Comparison of ENCODE assay signal across 9 mouse cellular contexts in genomic region chr5:44306769-44307557, GRCm38 (mm10).
DNase-seq lines count a peak whose midpoint lies in the region; ATAC-seq and TF ChIP-seq lines count a peak whose summit lies in the region.
"Had no signal": no experiment of that assay in that cellular context is flagged by ENCODE, and none has a peak within 500 bp of the region (broad histone marks: within the 10 kb centered on the region; RNA-seq: fewer than 3 reads in every experiment).

No protein-coding gene starts in this region.

- ATAC-seq in kidney, embryonic 16.5 days (ENCODE audit: low FRiP score, low TSS enrichment), result peak; percentile 73; the same call in 1 of the 2 replicates
- no peak for ATAC-seq in limb, embryonic 12.5 days (ENCODE audit: insufficient number of reproducible peaks, insufficient read depth, low FRiP score, low TSS enrichment, low read depth)
- no peak for ATAC-seq in cerebellum, adult (ENCODE audit: insufficient number of reproducible peaks, low FRiP score, low TSS enrichment)

- H3K27me3 ChIP-seq in kidney, embryonic 16.5 days (ENCODE audit: insufficient read depth, low read length), result no peaks in the 10 kb centered on the region
- peaks cover 3% of the 10 kb centered on the region; the same call in 1 of the 2 replicates for H3K27me3 ChIP-seq in limb, embryonic 12.5 days

- peaks cover 3% of the 10 kb centered on the region; the same call in 1 of the 2 replicates for H3K4me1 ChIP-seq in kidney, embryonic 16.5 days (ENCODE audit: insufficient read depth, low read length)
- H3K4me1 ChIP-seq in limb, embryonic 12.5 days (replicated peaks), result peaks cover 3% of the 10 kb centered on the region; the same call in 1 of the 2 replicates

- intact Hi-C loops in gastrocnemius, adult 2 months (cut with DNase I), result no loop called here

- no peak overlapping the region for H3K9ac ChIP-seq in kidney, embryonic 16.5 days (replicated peaks; ENCODE audit: low read length)
- no peak overlapping the region for H3K9ac ChIP-seq in limb, embryonic 12.5 days (replicated peaks)

- no peak overlapping the region for H3K4me3 ChIP-seq in kidney, embryonic 16.5 days (ENCODE audit: low read length)
- no peak overlapping the region for H3K4me3 ChIP-seq in limb, embryonic 12.5 days (replicated peaks)
- no peak overlapping the region for H3K4me3 ChIP-seq in gastrocnemius, adult 2 months

- TF ChIP-seq CTCF in gastrocnemius, adult 2 months (IDR thresholded peaks at IDR 0.05), result no peak

- H3K9me3 ChIP-seq in kidney, embryonic 16.5 days (ENCODE audit: low read length), result no peaks in the 10 kb centered on the region
- no peaks in the 10 kb centered on the region for H3K9me3 ChIP-seq in limb, embryonic 12.5 days

- no peak overlapping the region for H3K27ac ChIP-seq in kidney, embryonic 16.5 days (ENCODE audit: low read length)
- no peak overlapping the region for H3K27ac ChIP-seq in limb, embryonic 12.5 days
- no peak overlapping the region for H3K27ac ChIP-seq in gastrocnemius, adult 2 months

- 27% methylated on average over 12 of the region's 16 CpGs for WGBS in kidney, embryonic 16.5 days
- 18% methylated on average over 16 of the region's 16 CpGs for WGBS in limb, embryonic 12.5 days

- 0 out of 2 replicates have a peak overlapping the region, but pooled peaks have one; percentile 9 for H3K4me2 ChIP-seq in kidney, embryonic 16.5 days (replicated peaks; ENCODE audit: low read depth, low read length)
- H3K4me2 ChIP-seq in limb, embryonic 12.5 days, result peak overlapping the region; percentile 17; the same call in 1 of the 2 replicates

- peak; percentile 28 for DNase-seq in embryo, embryonic 10.5 days (ENCODE audit: low spot score)
- no peak for DNase-seq in embryo, embryonic 10 days (ENCODE audit: low spot score)
- DNase-seq in kidney, postnatal 4 days, result no peak
- DNase-seq in embryo, embryonic 9.5 days (ENCODE audit: extremely low spot score), result peak; percentile 27
- no peak for DNase-seq in gastrocnemius, adult 2 months
- DNase-seq: lung, postnatal 14 days had no signal

- no peaks in the 10 kb centered on the region for H3K36me3 ChIP-seq in kidney, embryonic 16.5 days (ENCODE audit: insufficient read depth, low read length)
- H3K36me3 ChIP-seq in limb, embryonic 12.5 days, result no peaks in the 10 kb centered on the region

Comparison
In these comparisons a context has a peak if more than half of its experiments do, and no peak if none do; other contexts are left out.
1. DNase-seq: peak in embryo, embryonic 10.5 days (single experiment) and embryo, embryonic 9.5 days (single experiment); none in embryo, embryonic 10 days (single experiment), kidney, postnatal 4 days (0 of 2) and gastrocnemius, adult 2 months (single experiment).